Comparison of ENCODE assay signal across 7 mouse cellular contexts in the genomic region with DNA sequence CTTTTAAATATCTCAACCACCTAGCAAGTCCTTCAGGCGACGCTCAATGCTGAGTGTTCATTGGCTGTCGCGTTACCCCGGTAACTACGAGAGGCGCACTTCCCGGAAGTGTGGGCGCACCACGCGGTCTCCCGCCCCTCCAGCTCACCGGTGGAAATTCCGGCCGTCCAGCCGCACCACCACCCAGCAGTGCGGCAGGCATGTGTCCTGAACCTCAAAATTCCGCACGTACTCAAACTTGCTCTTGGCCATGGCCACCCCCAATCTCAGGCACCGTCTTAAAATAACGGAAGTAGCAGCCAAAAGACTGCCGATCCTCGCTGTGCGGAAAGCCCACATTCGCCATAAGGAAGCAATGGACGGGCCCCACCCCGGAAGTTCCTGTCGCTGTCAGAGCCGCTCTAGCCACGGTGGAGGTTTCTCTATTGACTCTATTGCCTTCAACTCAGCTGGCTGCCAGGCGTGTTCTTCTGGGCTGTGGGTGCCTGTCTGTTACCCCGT. TPM values are rescaled to one million over a fixed set of nuclear protein-coding genes. Genes with fewer than 3 reads are reported as not detected.
A peak's percentile ranks its signal among the peaks of the same experiment; 100 is the strongest.
DNase-seq lines count a peak whose midpoint lies in the region; ATAC-seq lines count a peak whose summit lies in the region.

A gene (minus strand): TSS at position 368 of the 501 bp plus-strand sequence.

- peak; percentile 98 for ATAC-seq in granulocyte monocyte progenitor cell, adult 5-6 weeks (replicated peaks; ENCODE audit: poor library complexity, severe bottlenecking)
- ATAC-seq in midbrain, embryonic 13.5 days = peak; percentile 99

- peak within 1 kb of the TSS; percentile 85 for H3K27ac ChIP-seq in embryonic facial prominence, embryonic 10.5 days (replicated peaks)
- H3K27ac ChIP-seq in limb, embryonic 10.5 days = peak within 1 kb of the TSS; percentile 84
- peak within 1 kb of the TSS; percentile 62 for H3K27ac ChIP-seq in midbrain, embryonic 13.5 days

- peak within 1 kb of the TSS; percentile 56 for H3K9ac ChIP-seq in midbrain, embryonic 13.5 days (replicated peaks)

- H3K4me3 ChIP-seq in embryonic facial prominence, embryonic 10.5 days = peak within 1 kb of the TSS; percentile 78
- peak within 1 kb of the TSS; percentile 76 for H3K4me3 ChIP-seq in limb, embryonic 10.5 days
- H3K4me3 ChIP-seq in midbrain, embryonic 13.5 days (replicated peaks) = peak within 1 kb of the TSS; percentile 65

- H3K36me3 ChIP-seq in embryonic facial prominence, embryonic 10.5 days (replicated peaks) = peaks cover 26% of the 10 kb centered on the region
- peaks cover 31% of the 10 kb centered on the region for H3K36me3 ChIP-seq in limb, embryonic 10.5 days
- peaks cover 15% of the 10 kb centered on the region for H3K36me3 ChIP-seq in midbrain, embryonic 13.5 days

- H3K9me3 ChIP-seq in embryonic facial prominence, embryonic 10.5 days = no peaks in the 10 kb centered on the region
- H3K9me3 ChIP-seq in limb, embryonic 10.5 days (replicated peaks) = no peaks in the 10 kb centered on the region
- no peaks in the 10 kb centered on the region for H3K9me3 ChIP-seq in midbrain, embryonic 13.5 days

- peak; percentile 92 for DNase-seq in adrenal gland, postnatal 10 days
- peak; percentile 92 for DNase-seq in embryonic facial prominence, embryonic 10.5 days (ENCODE audit: low spot score)
- DNase-seq in kidney, adult 11 months = peak; percentile 92
- DNase-seq in limb, embryonic 10.5 days (ENCODE audit: low spot score) = peak; percentile 95
- peak; percentile 88 for DNase-seq in spleen, adult 12 weeks (ENCODE audit: low spot score)

- WGBS in embryonic facial prominence, embryonic 10.5 days = under 1% methylated on average over 32 of the region's 32 CpGs
- under 1% methylated on average over 32 of the region's 32 CpGs for whole genome bisulfite sequencing in limb, embryonic 10.5 days
- under 1% methylated on average over 32 of the region's 32 CpGs for WGBS in midbrain, embryonic 13.5 days

- peak within 1 kb of the TSS; percentile 59 for H3K4me2 ChIP-seq in midbrain, embryonic 13.5 days (replicated peaks)

- no peaks in the 10 kb centered on the region for H3K27me3 ChIP-seq in embryonic facial prominence, embryonic 10.5 days (replicated peaks; ENCODE audit: low read depth, poor library complexity, severe bottlenecking)
- no peaks in the 10 kb centered on the region for H3K27me3 ChIP-seq in limb, embryonic 10.5 days (ENCODE audit: low read depth, poor library complexity, severe bottlenecking)
- H3K27me3 ChIP-seq in midbrain, embryonic 13.5 days = no peaks in the 10 kb centered on the region

- H3K4me1 ChIP-seq in embryonic facial prominence, embryonic 10.5 days = peaks cover 9% of the 10 kb centered on the region; the same call in 1 of the 2 replicates
- H3K4me1 ChIP-seq in limb, embryonic 10.5 days = peaks cover 5% of the 10 kb centered on the region
- peaks cover 10% of the 10 kb centered on the region for H3K4me1 ChIP-seq in midbrain, embryonic 13.5 days (replicated peaks)

RNA-seq across cellular contexts. Expression of the gene that starts here (rescaled TPM):
- 10 to 100 TPM; 16.6 to 19.4 TPM for total RNA-seq in adrenal gland, postnatal 10 days (2021)
- polyA plus RNA-seq in embryonic facial prominence, embryonic 10.5 days (2016; fragmentation: Nextera tagmentation; extraction: Ambion mirVana) = 16.6 and 16.7 TPM in 2 replicates
- 10.7 and 16.1 TPM in 2 replicates for total RNA-seq in granulocyte monocyte progenitor cell, adult 5-6 weeks (2014; fragmentation: Nextera tagmentation)
- 20.1 and 27.9 TPM in 2 replicates for total RNA-seq in granulocyte monocyte progenitor cell, adult 5-6 weeks (2017)
- 15.0 and 15.6 TPM in 2 replicates for polyA plus RNA-seq in limb, embryonic 10.5 days (2016; fragmentation: Nextera tagmentation; extraction: Ambion mirVana)
- polyA plus RNA-seq in midbrain, embryonic 13.5 days (2015; fragmentation: Nextera tagmentation; extraction: Ambion mirVana) = 12.3 and 13.8 TPM in 2 replicates

Comparison
In these comparisons a context has a peak if more than half of its experiments do, and no peak if none do; other contexts are left out.
1. Peak in every context shown above with its lines: DNase-seq, ATAC-seq, H3K4me3 ChIP-seq and H3K27ac ChIP-seq.